Mouse (Mus musculus): ENCODE measurements around the gene Zfp827.

DNA sequence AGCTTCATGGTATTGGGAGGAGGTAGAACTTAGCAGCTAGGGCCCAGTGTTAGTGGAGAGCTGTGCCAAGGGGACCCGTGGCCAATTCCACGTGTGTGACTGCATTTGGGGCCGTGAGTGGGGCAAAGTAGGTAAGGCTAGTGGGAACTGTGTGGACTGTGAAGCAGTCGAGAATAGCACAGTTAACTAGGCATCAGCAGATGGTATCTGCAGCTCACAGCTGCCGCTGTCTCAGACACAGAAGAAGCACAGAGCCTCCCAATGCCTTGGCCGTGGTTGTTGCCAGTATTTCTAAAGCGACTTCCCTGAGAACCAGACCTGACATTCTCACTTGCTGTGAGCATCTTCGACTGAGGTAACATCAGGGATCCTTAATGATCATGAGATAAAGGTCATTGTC, 112.7 kb downstream of the Zfp827 start:
- TF ChIP-seq CTCF (IDR thresholded peaks at IDR 0.05; ENCODE audit: insufficient read depth, low read depth, low read length) (no peak), POLR2A (IDR thresholded peaks at IDR 0.05; ENCODE audit: insufficient read depth, low read depth, low read length) (no peak)
